Mouse (Mus musculus) heart, postnatal 36 days (tissue): ENCODE data around the gene Grin2c. TPM values are rescaled to one million over a fixed set of nuclear protein-coding genes. Genes with fewer than 3 reads are reported as not detected.

Experiments
- DNase-seq, 2 experiments: peaks; one replicate each; pipeline ENCODE4 v3.0.0; 2021 to 2022
- intact Hi-C: fragments of 180-260 bp; cut with DNase I; formaldehyde crosslinking; loops from one replicate; pipeline ENCODE4 v1.15.1; 2025
- total RNA-seq, 2 experiments: library from RNA; stranded (reverse); gene quantifications; 2 replicates each; pipeline ENCODE4 v1.2.3; 2021

Grin2c gene
- under 1 TPM; 0.11 to 0.25 TPM for total RNA-seq

DNA sequence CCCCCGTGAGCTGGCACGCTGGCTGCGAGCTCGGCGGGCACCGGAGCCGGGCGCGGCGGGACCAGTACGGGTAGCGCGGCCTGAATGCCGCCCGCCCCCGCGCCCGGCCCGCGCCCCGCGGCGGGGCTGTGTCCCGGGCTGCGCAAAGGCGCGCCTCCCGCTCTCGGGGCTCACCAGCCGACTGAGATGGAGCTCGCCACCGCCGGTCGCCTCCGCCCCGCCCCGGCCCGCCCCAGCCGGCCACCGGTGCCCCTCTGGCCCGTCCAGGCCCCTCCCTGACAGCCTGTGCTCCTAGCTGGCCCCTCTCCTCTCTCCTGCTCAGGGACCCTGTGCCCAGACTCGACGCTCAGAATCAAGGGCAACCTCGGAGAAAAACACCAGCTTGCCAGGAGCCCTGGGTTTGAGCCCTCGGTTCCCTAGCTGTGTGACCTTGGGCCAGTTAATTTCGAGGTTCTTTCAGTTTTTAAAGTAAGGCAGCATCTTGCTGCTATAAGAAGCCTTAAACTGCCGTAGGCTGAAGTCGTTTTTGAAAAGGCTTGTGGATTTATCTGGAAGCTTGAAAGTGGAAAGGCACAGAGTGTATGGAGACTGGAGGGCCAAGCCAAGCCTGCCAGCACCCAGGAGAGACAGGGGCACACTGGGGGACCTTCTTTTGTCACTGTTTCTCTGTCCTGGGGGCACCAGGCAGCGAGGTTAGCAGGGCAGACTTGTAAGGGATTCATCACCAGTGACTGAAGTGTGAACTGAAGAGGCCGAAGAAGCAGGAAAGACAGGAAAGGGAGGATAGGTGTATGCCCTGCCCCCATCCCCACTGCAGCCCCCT, at the start of gene Grin2c:
TSS of gene Grin2c (minus strand) at position 183 of the 823 bp plus-strand sequence.
- no peak for DNase-seq
- intact Hi-C loops = loop anchor here (5.0 kb wide), 1 partner anchor 185 kb away; no protein-coding TSS in a partner anchor

DNA sequence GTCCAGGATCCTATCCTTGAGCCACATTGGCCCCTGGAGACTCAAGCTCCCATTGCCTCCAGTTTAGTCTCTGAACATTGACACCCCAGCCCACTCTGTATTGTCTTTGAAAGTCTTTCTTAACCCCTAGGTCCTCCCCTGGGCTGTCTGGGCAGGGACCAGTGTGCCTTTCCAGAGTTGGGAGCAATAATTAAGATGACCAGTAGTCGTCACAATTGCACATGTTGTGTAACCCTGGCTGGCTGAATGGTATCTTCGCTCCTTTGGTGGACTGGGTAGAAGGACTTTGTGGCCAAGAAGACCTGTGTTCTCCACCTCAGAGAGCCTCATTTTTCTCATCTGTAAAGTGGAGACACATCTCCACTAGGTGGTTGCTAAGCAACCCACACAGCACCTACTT, 47.2 kb upstream of the Grin2c start:
- DNase-seq = no peak
- intact Hi-C loops = no loop called here

DNA sequence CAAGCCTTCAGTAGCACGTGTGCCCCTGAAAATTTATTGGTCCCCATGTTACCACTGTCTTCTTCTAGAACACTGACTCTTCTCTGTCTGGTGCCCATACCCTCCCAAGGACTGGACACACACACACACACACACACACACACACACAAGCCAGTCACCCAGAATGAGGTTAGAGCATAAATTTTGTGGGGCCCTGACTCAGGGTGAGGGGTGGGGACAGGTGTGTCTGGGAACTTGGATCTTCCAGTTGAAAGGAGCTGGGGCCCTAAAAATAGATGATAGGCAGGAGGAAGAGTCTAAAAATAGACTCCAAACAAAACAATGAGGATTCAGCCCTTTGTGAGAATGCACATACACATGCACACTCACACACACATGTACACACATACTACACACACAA, 41.7 kb upstream of the Grin2c start:
- DNase-seq = no peak
- intact Hi-C loops = no loop called here

DNA sequence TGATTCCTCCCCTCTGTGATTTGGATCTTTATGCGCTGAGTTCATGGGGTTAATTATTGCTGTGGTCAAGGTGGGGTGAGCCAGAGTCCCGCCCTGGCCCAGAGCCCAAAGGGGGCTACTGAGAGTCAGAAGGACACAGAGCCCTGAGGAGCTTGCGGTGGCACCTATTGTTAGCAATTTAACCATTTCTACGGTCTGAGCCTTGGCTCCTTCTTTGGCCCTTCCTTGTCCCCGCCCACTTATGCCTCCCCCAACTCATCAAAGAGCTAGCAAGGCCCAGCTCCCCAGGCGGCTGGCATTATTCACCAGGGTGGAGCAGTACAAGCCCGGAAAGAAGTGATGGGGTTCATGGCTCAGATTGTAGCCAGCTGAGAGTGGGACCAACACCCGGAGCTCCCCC, 39.8 kb upstream of the Grin2c start, which contains the start of gene Otop2:
TSS of gene Otop2 (plus strand) at position 301 of the 400 bp plus-strand sequence.
- intact Hi-C loops = no loop called here
- DNase-seq = no peak

DNA sequence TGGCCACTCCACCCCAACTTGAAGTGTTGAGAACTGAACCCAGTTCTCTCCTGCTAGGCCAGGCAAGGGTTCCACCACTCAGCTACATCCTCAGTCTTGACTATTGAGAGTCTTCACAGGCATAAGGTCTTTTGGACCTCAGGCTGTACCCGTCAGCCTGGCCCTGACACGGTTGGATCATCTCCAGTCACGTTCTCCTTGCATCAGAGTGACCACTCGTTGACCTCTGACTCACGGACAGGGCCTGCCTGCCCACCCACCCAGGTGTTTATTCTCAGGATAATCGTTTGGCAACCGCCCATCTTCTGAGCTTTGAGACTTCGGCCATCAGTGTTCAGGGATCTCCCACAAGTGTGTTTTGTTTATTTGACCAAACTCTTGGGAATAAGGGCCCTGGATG, 36.1 kb upstream of the Grin2c start:
- no peak for DNase-seq

GRCm38 (mm10) chr11:115301351-115301750, 34.3 kb upstream of the Grin2c start:
- intact Hi-C loops = no loop called here
- no peak for DNase-seq

More for the DNA sequence above, 36.1 kb upstream of the Grin2c start:
- intact Hi-C loops = no loop called here

DNA sequence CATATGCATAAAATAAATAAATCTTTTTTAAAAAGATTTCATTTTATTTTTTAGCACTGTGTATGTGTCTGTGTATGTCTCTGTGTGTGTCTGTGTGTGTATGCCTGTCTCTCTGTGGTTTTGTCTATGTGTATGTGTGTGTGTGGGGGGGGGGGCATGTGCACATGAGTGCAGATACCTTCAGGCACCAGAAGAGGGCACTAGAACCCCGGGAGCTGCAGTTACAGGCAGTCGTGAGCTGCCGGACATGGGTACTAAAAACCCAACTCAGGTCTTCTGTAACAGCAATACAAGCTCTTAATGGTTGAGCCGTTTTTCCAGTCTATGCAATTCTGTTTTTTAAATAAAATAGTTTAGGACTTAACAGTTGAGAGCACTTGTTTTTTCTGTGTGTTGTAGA, 33.7 kb upstream of the Grin2c start:
- intact Hi-C loops = no loop called here
- DNase-seq = no peak

DNA sequence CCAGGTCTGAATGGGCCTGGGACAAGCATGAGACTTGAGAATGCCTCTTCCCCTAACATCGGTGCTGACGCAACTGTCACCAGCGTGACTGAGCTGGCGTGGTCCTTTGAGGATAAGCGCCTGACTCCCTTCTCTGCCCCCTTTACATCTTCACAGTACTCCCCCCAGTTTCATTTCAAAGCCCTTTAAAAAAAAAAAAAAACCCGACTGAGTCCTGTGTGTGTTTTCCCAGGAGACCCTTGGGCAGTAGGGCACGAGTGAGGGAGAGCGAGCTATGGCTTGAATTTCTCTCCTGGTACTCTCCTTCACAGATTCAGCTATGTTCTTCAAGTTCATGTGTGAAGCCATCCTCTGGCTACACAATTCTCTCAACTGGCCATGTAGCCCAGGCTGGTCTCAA, 31.1 kb upstream of the Grin2c start:
- intact Hi-C loops = no loop called here
- DNase-seq = no peak

DNA sequence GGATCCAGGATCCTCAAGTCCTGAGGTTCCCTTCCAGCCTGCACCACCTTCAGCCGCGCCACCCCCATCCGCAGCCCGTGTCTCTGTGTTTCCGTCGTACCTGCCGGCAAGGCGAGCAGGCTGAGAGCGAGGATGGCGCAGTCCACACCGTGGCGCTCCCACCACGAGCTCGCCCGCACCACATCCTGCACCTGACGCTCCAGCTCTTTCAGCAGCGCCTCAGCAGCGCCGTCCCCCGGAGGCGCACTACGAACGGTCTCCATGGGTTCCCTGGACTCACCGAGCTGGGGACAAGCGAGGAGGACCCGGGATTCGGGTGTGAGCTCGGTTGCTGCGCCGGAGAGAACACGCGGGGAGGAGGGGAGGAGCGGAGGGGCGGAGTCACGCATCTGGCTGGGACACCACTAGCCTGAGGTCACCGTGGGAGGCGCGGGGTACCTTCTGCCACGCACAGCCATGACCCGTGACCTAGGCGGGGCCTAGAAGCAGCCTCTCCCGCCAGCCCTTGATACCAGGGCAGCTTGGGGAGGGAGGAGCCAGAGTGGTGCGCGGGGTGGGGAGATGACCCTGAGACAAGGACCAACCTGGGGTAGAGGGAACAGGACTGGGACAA, 30.3 kb upstream of the Grin2c start, which contains the start of gene Fads6:
TSS of gene Fads6 (minus strand) at position 450 of the 613 bp plus-strand sequence.
- intact Hi-C loops = no loop called here
- DNase-seq = peak; percentile 41 to 52

GRCm38 (mm10) chr11:115296471-115297210, 29.6 kb upstream of the Grin2c start:
- intact Hi-C loops = no loop called here
- no peak for DNase-seq

DNA sequence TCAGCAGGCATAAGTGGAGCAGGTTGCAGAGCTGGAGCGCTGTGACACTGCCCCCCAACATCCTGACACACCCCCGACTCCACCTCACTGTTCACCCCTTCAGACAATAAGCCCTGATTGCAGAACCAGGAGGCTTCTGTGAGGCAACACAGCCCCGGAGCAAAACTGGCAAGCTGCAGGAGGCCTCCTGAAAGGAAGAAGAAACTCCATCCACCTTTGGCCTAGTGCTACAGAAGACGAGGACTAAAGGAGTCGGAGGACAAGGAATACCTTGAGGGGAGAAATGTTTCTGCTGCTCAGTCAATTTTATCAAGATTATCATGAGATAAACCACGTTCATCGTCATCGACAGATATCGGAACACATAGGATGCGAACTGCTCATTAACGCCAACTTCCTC, 28.9 kb upstream of the Grin2c start:
- no peak for DNase-seq
- intact Hi-C loops = no loop called here

GRCm38 (mm10) chr11:115292631-115293375, 25.8 kb upstream of the Grin2c start:
- DNase-seq = no peak
- intact Hi-C loops = no loop called here

DNA sequence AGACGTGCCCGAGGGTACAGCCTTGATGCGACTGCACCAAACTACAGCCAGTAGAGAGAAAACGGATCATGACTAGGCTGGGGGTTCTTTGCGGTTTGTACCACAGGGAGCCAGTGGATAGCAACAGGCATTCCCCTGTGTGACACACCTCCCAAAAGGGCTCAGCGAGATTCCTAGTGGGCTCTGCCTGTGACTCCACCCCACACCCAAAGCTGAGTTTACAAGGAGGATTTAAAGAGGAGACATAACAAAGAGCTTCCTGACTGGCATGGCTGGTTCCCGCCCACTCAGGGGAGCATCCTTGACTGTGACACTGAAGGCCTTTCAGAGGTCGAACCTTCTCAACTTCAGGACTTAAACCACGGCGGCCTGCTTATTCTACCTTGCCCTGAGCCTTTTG, 24.5 kb upstream of the Grin2c start:
- intact Hi-C loops = no loop called here

GRCm38 (mm10) chr11:115290919-115291318, 23.9 kb upstream of the Grin2c start:
- intact Hi-C loops = no loop called here
- peak; percentile 75 to 80 for DNase-seq

More for the DNA sequence above, 24.5 kb upstream of the Grin2c start:
- no peak for DNase-seq

DNA sequence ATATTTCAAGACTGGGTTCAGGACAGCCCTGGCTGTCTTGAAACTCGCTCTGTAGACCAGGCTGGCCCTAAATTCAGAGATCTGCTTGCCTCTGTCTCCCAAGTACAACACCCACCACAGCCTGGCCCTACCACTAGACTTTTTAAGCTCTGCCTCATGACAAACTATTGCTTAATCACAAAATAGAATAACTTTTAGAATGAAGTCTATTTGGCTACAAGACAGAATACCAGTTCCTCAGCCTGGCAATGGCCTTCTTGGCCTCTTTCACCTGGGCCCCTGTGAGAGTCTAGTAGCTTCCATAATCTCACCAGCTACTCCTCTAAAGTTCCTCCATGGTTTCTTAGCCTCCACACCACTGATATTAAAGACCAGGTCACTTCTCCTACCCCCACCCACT, 23.3 kb upstream of the Grin2c start:
- intact Hi-C loops = no loop called here
- no peak for DNase-seq

GRCm38 (mm10) chr11:115289885-115290284, 22.8 kb upstream of the Grin2c start:
- no peak for DNase-seq

DNA sequence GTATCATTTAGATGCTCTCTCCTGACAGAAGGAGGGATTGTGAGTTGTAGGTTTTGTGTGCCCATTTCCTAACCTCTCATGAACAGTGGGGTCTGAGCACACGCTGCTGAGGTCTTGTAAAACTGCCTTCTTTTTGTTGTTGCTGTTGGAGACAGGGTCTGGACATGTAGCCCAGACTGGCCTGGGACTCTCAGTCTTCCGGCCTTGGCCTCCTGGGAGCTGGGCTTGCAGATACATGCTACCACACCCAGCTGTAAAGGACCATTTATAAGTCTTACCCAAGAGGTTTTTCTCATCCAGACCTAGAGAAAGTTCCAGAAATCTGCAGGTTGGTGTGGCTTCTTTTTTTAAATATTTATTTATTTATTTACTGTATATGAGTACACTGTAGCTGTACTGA, 21.3 kb upstream of the Grin2c start:
- intact Hi-C loops = no loop called here
- no peak for DNase-seq

More at GRCm38 (mm10) chr11:115289885-115290284, 22.8 kb upstream of the Grin2c start:
- intact Hi-C loops = no loop called here

GRCm38 (mm10) chr11:115287386-115287785, 20.3 kb upstream of the Grin2c start:
- no peak for DNase-seq
- intact Hi-C loops = no loop called here

GRCm38 (mm10) chr11:115286201-115286993, 19.4 kb upstream of the Grin2c start:
- DNase-seq = no peak
- intact Hi-C loops = no loop called here

DNA sequence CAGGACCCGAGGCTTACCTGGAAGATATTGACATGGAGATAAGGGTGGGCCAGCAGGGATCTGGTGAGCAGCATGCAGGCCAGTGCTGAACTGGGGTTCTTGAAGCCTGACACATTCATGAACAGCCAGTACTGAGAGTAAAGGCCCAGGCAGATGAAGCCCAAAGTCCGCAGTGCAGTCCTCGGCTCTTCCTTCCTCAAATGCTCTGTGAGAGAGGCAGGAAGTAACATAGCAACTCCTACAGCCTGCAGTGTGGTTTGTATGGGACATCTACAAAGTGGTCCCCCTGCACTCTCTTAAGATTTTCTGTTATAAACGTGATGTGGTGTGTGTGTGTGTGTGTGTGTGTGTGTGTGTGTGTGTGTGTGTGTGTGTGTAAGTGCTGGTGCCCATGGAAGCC, 18.2 kb upstream of the Grin2c start:
- intact Hi-C loops = no loop called here
- DNase-seq = no peak
